Mouse (Mus musculus): Measurements from ENCODE around the gene Cldn10. TPM values are rescaled to one million over a fixed set of nuclear protein-coding genes. Genes with fewer than 3 reads are reported as not detected.
"Not testable (repeated sequence)": the region's sequence is repeated elsewhere in the genome, so short reads cannot be mapped to it uniquely, and the experiment has no call there.

Cldn10 gene
- total and polyA plus RNA-seq, 2 experiments: 0.09 TPM; not detected in 1

DNA sequence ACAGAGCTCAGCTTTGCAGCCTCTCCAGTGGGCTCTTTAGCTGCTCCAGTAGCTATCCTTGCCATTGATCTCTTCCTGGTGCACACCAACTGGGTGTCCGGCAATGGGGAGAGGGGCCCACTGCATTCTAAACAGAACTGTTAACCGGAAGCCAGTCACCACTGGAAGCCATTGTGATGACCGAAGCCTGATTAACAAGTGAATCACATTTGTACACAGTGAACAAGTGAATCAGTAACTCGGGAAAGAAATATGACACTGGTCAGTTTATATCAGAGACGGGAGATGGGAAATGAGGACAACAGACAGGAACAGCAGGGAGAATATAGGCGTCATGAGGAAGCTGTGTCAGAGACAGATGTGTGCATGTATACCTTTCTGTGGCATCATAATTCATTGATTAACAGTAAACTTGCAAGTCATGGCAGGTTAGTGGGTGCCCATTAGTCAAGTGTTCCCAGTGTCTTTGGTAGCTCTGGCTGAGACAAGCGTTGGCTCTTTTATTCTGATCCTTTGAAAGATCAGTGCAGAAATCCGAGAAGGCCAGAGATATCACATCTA lies 36.4 kb upstream of the Cldn10 start:
- 78% methylated on average over 8 of the region's 8 CpGs for WGBS
- no peak overlapping the region for H3K27ac ChIP-seq (replicated peaks; ENCODE audit: insufficient read depth, low read depth, low read length)

GRCm38 (mm10) chr14:118756015-118756414 lies 31.7 kb upstream of the Cldn10 start:
- 77% methylated on average over 4 of the region's 4 CpGs for WGBS
- no peaks in the 10 kb centered on the region for H3K36me3 ChIP-seq (ENCODE audit: control insufficient read depth, insufficient read depth, low read length)
- H3K79me2 ChIP-seq (ENCODE audit: control insufficient read depth, insufficient read depth, low read length): no peaks in the 10 kb centered on the region
- H3K27me3 ChIP-seq (ENCODE audit: control insufficient read depth, insufficient read depth, low read length): peaks cover 12% of the 10 kb centered on the region
- H3K27ac ChIP-seq (replicated peaks; ENCODE audit: insufficient read depth, low read depth, low read length): no peak overlapping the region
- DNase-seq (ENCODE audit: extremely low read depth, low read depth, low spot score): no peak
- H3K4me3 ChIP-seq (ENCODE audit: insufficient read depth, low read depth, low read length): no peak overlapping the region
- no peaks in the 10 kb centered on the region for H3K4me1 ChIP-seq (ENCODE audit: control insufficient read depth, insufficient read depth, low read length)
- H3K9ac ChIP-seq (ENCODE audit: low read depth, low read length): no peak overlapping the region
- TF ChIP-seq CTCF (IDR thresholded peaks at IDR 0.05; ENCODE audit: low read depth, low read length) (no peak), POLR2A (IDR thresholded peaks at IDR 0.05; ENCODE audit: extremely low read depth, insufficient read depth, low read length) (no peak)

More for the DNA sequence above, 36.4 kb upstream of the Cldn10 start:
- H3K4me1 ChIP-seq (ENCODE audit: control insufficient read depth, insufficient read depth, low read length): no peaks in the 10 kb centered on the region
- no peak for DNase-seq (ENCODE audit: extremely low read depth, low read depth, low spot score)
- H3K9ac ChIP-seq (ENCODE audit: low read depth, low read length): no peak overlapping the region
- no peaks in the 10 kb centered on the region for H3K79me2 ChIP-seq (ENCODE audit: control insufficient read depth, insufficient read depth, low read length)
- TF ChIP-seq CTCF (IDR thresholded peaks at IDR 0.05; ENCODE audit: low read depth, low read length) (no peak), POLR2A (IDR thresholded peaks at IDR 0.05; ENCODE audit: extremely low read depth, insufficient read depth, low read length) (no peak)
- H3K4me3 ChIP-seq (ENCODE audit: insufficient read depth, low read depth, low read length): no peak overlapping the region
- peaks cover 11% of the 10 kb centered on the region for H3K27me3 ChIP-seq (ENCODE audit: control insufficient read depth, insufficient read depth, low read length)
- H3K36me3 ChIP-seq (ENCODE audit: control insufficient read depth, insufficient read depth, low read length): no peaks in the 10 kb centered on the region

DNA sequence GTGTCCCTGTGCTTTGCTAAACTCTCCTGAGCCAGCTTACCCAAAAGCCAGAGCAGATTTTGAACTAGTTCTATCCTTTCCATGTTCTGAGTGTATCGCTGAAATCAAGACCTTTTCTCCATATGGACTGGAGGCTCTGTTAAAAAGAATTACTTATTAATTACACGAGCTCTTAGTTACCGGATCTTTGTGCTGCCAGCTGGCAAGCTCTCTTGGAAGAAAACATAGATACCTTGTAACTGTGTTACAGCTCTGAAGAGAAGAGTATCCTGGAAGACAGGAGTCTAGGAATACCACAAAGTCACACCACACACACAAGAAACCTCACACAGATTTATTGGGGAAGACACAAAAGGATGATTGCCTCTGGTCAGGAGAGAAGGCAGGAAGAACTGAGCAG lies 31.1 kb upstream of the Cldn10 start:
- 44% methylated on average over 3 of the region's 3 CpGs for WGBS
- Histone ChIP-seq H3K27ac (replicated peaks; ENCODE audit: insufficient read depth, low read depth, low read length) (no peak overlapping the region), H3K36me3 (ENCODE audit: control insufficient read depth, insufficient read depth, low read length) (no peaks in the 10 kb centered on the region), H3K79me2 (ENCODE audit: control insufficient read depth, insufficient read depth, low read length) (no peaks in the 10 kb centered on the region), H3K4me1 (ENCODE audit: control insufficient read depth, insufficient read depth, low read length) (no peaks in the 10 kb centered on the region), H3K9ac (ENCODE audit: low read depth, low read length) (no peak overlapping the region), H3K27me3 (ENCODE audit: control insufficient read depth, insufficient read depth, low read length) (peaks cover 12% of the 10 kb centered on the region), H3K4me3 (ENCODE audit: insufficient read depth, low read depth, low read length) (no peak overlapping the region)
- DNase-seq (ENCODE audit: extremely low read depth, low read depth, low spot score): peak; percentile 34
- TF ChIP-seq CTCF (IDR thresholded peaks at IDR 0.05; ENCODE audit: low read depth, low read length): no peak
- TF ChIP-seq POLR2A (IDR thresholded peaks at IDR 0.05; ENCODE audit: extremely low read depth, insufficient read depth, low read length): no peak

GRCm38 (mm10) chr14:118763362-118763761 lies 24.3 kb upstream of the Cldn10 start:
- H3K36me3 ChIP-seq (ENCODE audit: control insufficient read depth, insufficient read depth, low read length); H3K4me3 ChIP-seq (ENCODE audit: insufficient read depth, low read depth, low read length); H3K4me1 ChIP-seq (ENCODE audit: control insufficient read depth, insufficient read depth, low read length); H3K27me3 ChIP-seq (ENCODE audit: control insufficient read depth, insufficient read depth, low read length); H3K79me2 ChIP-seq (ENCODE audit: control insufficient read depth, insufficient read depth, low read length); DNase-seq (ENCODE audit: extremely low read depth, low read depth, low spot score); H3K27ac ChIP-seq (replicated peaks; ENCODE audit: insufficient read depth, low read depth, low read length); H3K9ac ChIP-seq (ENCODE audit: low read depth, low read length): not testable (repeated sequence)
- WGBS: 95% methylated on average over 13 of the region's 13 CpGs

- Histone ChIP-seq H3K4me1 (ENCODE audit: control insufficient read depth, insufficient read depth, low read length) (0 out of 2 replicates have a peak, but pooled peaks cover 2% of the 10 kb centered on the region), H3K27me3 (ENCODE audit: control insufficient read depth, insufficient read depth, low read length) (peaks cover 5% of the 10 kb centered on the region; the same call in 1 of the 2 replicates), H3K4me3 (ENCODE audit: insufficient read depth, low read depth, low read length) (no peak overlapping the region), H3K9ac (ENCODE audit: low read depth, low read length) (no peak overlapping the region), H3K27ac (replicated peaks; ENCODE audit: insufficient read depth, low read depth, low read length) (no peak overlapping the region), H3K79me2 (ENCODE audit: control insufficient read depth, insufficient read depth, low read length) (no peaks in the 10 kb centered on the region), H3K36me3 (ENCODE audit: control insufficient read depth, insufficient read depth, low read length) (no peaks in the 10 kb centered on the region)
- 36% methylated on average over 9 of the region's 9 CpGs for WGBS
- peak; percentile 84 for DNase-seq (ENCODE audit: extremely low read depth, low read depth, low spot score)
- TF ChIP-seq CTCF (IDR thresholded peaks at IDR 0.05; ENCODE audit: low read depth, low read length) (no peak), POLR2A (IDR thresholded peaks at IDR 0.05; ENCODE audit: extremely low read depth, insufficient read depth, low read length) (no peak)
Observed at GRCm38 (mm10) chr14:118763917-118764495, 23.7 kb upstream of the Cldn10 start.

- no peak for DNase-seq (ENCODE audit: extremely low read depth, low read depth, low spot score)
- H3K9ac ChIP-seq (ENCODE audit: low read depth, low read length): no peak overlapping the region
- no peaks in the 10 kb centered on the region for H3K79me2 ChIP-seq (ENCODE audit: control insufficient read depth, insufficient read depth, low read length)
- 66% methylated on average over 7 of the region's 7 CpGs for WGBS
- H3K4me3 ChIP-seq (ENCODE audit: insufficient read depth, low read depth, low read length): no peak overlapping the region
- H3K36me3 ChIP-seq (ENCODE audit: control insufficient read depth, insufficient read depth, low read length): no peaks in the 10 kb centered on the region
- H3K4me1 ChIP-seq (ENCODE audit: control insufficient read depth, insufficient read depth, low read length): 0 out of 2 replicates have a peak, but pooled peaks cover 2% of the 10 kb centered on the region
- no peak overlapping the region for H3K27ac ChIP-seq (replicated peaks; ENCODE audit: insufficient read depth, low read depth, low read length)
- no peak for TF ChIP-seq CTCF (IDR thresholded peaks at IDR 0.05; ENCODE audit: low read depth, low read length)
- TF ChIP-seq POLR2A (IDR thresholded peaks at IDR 0.05; ENCODE audit: extremely low read depth, insufficient read depth, low read length): no peak
- peaks cover 5% of the 10 kb centered on the region; the same call in 1 of the 2 replicates for H3K27me3 ChIP-seq (ENCODE audit: control insufficient read depth, insufficient read depth, low read length)
Observed at GRCm38 (mm10) chr14:118765306-118765705, 22.4 kb upstream of the Cldn10 start.

All from liver, adult 2 months (tissue).